Mouse (Mus musculus) yolk sac, embryonic 10.5 days (tissue): ENCODE results near the gene Gm6763.
"Not testable (repeated sequence)": the region's sequence is repeated elsewhere in the genome, so short reads cannot be mapped to it uniquely, and the experiment has no call there.

Source experiments
- DNase-seq: peaks from one replicate; pipeline ENCODE4 v3.0.0-alpha.2; 2017; ENCODE audit warnings: low spot score

The Gm6763 gene

GRCm38 (mm10) chr10:104151197-104151596, at the start of gene Gm6763:
Gene Gm6763 (plus strand): TSS chr10:104151497.
- DNase-seq: not testable (repeated sequence)

GRCm38 (mm10) chr10:104110044-104110443, 41.3 kb upstream of the Gm6763 start:
- DNase-seq: no peak

- DNase-seq: no peak
These were observed 33.0 kb upstream of the Gm6763 start for GRCm38 (mm10) chr10:104118312-104118711.

GRCm38 (mm10) chr10:104142687-104143086, 8.6 kb upstream of the Gm6763 start, which contains the start of gene Gm21293:
Gene Gm21293 (plus strand): TSS chr10:104142987.
- not testable (repeated sequence) for DNase-seq

GRCm38 (mm10) chr10:104159706-104160105, 8.4 kb downstream of the Gm6763 start, which contains the start of gene Gm8764:
Gene Gm8764 (plus strand): TSS chr10:104160006.
- DNase-seq: not testable (repeated sequence)

- DNase-seq: not testable (repeated sequence)
These were observed 16.9 kb downstream of the Gm6763 start, which contains the start of gene Gm21304 for GRCm38 (mm10) chr10:104168215-104168614. Gene Gm21304 (plus strand): TSS chr10:104168515.

- DNase-seq: not testable (repeated sequence)
These were observed 25.4 kb downstream of the Gm6763 start, which contains the start of gene Gm21312 for GRCm38 (mm10) chr10:104176724-104177123. Gene Gm21312 (plus strand): TSS chr10:104177024.

GRCm38 (mm10) chr10:104185233-104185632, 33.9 kb downstream of the Gm6763 start, which contains the start of gene Gm20765:
Gene Gm20765 (plus strand): TSS chr10:104185533.
- not testable (repeated sequence) for DNase-seq

GRCm38 (mm10) chr10:104193742-104194141, 42.4 kb downstream of the Gm6763 start, which contains the start of gene Gm4340:
Gene Gm4340 (plus strand): TSS chr10:104194042.
- not testable (repeated sequence) for DNase-seq
